Mouse (Mus musculus) left cerebral cortex, adult 6 months (tissue): ENCODE results near the gene Olfr1395. TPM values are rescaled to one million over a fixed set of nuclear protein-coding genes. Genes with fewer than 3 reads are reported as not detected.

Experiments
- long read RNA-seq, 2 experiments: library from polyadenylated mRNA; unstranded; transcript quantifications; one replicate each; pipeline ENCODE4 v2.0.0; 2019 to 2020
- polyA plus RNA-seq: library from polyadenylated mRNA; unstranded; fragments of <200 nt; fragmentation: Nextera tagmentation; gene quantifications from 2 replicates; pipeline ENCODE4 v1.2.3, GENCODE M21; 2021

Olfr1395 gene
- not detected in 2 replicates for polyA plus RNA-seq
- long read RNA-seq, experiment 1 = 0 reads
- long read RNA-seq, experiment 2 = 0 reads

GRCm38 (mm10) chr11:49141974-49142373 lies at the start of gene Olfr1395:
TSS of gene Olfr1395 (plus strand) at chr11:49142274.

GRCm38 (mm10) chr11:49114774-49115173 lies 27.3 kb upstream of the Olfr1395 start, which contains the start of gene Olfr1396:
TSS of gene Olfr1396 (minus strand) at chr11:49114874.

GRCm38 (mm10) chr11:49154077-49154476 lies 12.0 kb downstream of the Olfr1395 start, which contains the start of gene Olfr1394:
TSS of gene Olfr1394 (plus strand) at chr11:49154377.

GRCm38 (mm10) chr11:49186955-49187488 lies 44.9 kb downstream of the Olfr1395 start, which contains the start of gene Btnl9:
TSS of gene Btnl9 (minus strand) at chr11:49187159.

Other genes starting within 250 kb of the Olfr1395 start
- 0.13 TPM in 1 of 2 replicates, not detected in the other for gene Gm5431, start 240.1 kb upstream of the Olfr1395 start, polyA plus RNA-seq
- gene Psme2b, start 196.1 kb upstream of the Olfr1395 start, polyA plus RNA-seq = 3.2 and 4.0 TPM in 2 replicates
- gene Olfr56, start 163.4 kb upstream of the Olfr1395 start, polyA plus RNA-seq = not detected in 2 replicates
- 0.30 and 0.55 TPM in 2 replicates for gene 9930111J21Rik1, start 162.9 kb upstream of the Olfr1395 start, polyA plus RNA-seq
- gene Gm12185, start 150.0 kb upstream of the Olfr1395 start, polyA plus RNA-seq = not detected in 2 replicates
- 0.80 and 1.1 TPM in 2 replicates for gene Tgtp1, start 148.1 kb upstream of the Olfr1395 start, polyA plus RNA-seq
- 0.54 and 0.55 TPM in 2 replicates for gene 9930111J21Rik2, start 91.0 kb upstream of the Olfr1395 start, polyA plus RNA-seq
- gene Tgtp2, start 78.1 kb upstream of the Olfr1395 start, polyA plus RNA-seq = 1.1 and 1.7 TPM in 2 replicates
- 2.0 and 2.3 TPM in 2 replicates for gene Ifi47, start 65.7 kb upstream of the Olfr1395 start, polyA plus RNA-seq
- not detected in 2 replicates for gene Olfr1396, start 27.4 kb upstream of the Olfr1395 start, polyA plus RNA-seq
- not detected in 2 replicates for gene Olfr1394, start 12.1 kb downstream of the Olfr1395 start, polyA plus RNA-seq
- 0.06 TPM in 1 of 2 replicates, not detected in the other for gene Btnl9, start 44.9 kb downstream of the Olfr1395 start, polyA plus RNA-seq
- gene Zfp62, start 61.0 kb downstream of the Olfr1395 start, polyA plus RNA-seq = 19.2 and 23.7 TPM in 2 replicates
- gene Mgat1, start 101.9 kb downstream of the Olfr1395 start, polyA plus RNA-seq = 12.8 and 18.8 TPM in 2 replicates
- 0.11 and 0.13 TPM in 2 replicates for gene Olfr1393, start 136.0 kb downstream of the Olfr1395 start, polyA plus RNA-seq
- not detected in 2 replicates for gene Olfr1392, start 143.0 kb downstream of the Olfr1395 start, polyA plus RNA-seq
- not detected in 2 replicates for gene Olfr10, start 162.5 kb downstream of the Olfr1395 start, polyA plus RNA-seq
- not detected in 2 replicates for gene Olfr1391, start 180.5 kb downstream of the Olfr1395 start, polyA plus RNA-seq
- not detected in 2 replicates for gene Olfr1390, start 192.9 kb downstream of the Olfr1395 start, polyA plus RNA-seq